ENCODE assay signal across 8 mouse cellular contexts in genomic region chr6:133706712-133707111, GRCm38 (mm10).
A peak's percentile ranks its signal among the peaks of the same experiment; 100 is the strongest.
DNase-seq lines count a peak whose midpoint lies in the region; ATAC-seq and TF ChIP-seq lines count a peak whose summit lies in the region.
"Not testable (repeated sequence)": the region's sequence is repeated elsewhere in the genome, so short reads cannot be mapped to it uniquely, and the experiment has no call there.

No protein-coding gene starts in this region.

- WGBS in forebrain, embryonic 13.5 days, result 1% methylated on average over 8 of the region's 8 CpGs
- 4% methylated on average over 8 of the region's 8 CpGs for WGBS in kidney, postnatal 0 days
- 2% methylated on average over 8 of the region's 8 CpGs for WGBS in limb, embryonic 15.5 days
- WGBS in midbrain, embryonic 12.5 days, result 4% methylated on average over 8 of the region's 8 CpGs
- 2% methylated on average over 8 of the region's 8 CpGs for WGBS in spleen, adult 2 months

- not testable (repeated sequence) for H3K27ac ChIP-seq in bone marrow macrophage, adult 2 months (ENCODE audit: insufficient read depth, low read depth, low read length); forebrain, embryonic 13.5 days; kidney, postnatal 0 days; limb, embryonic 15.5 days; midbrain, embryonic 12.5 days (replicated peaks); spleen, adult 2 months (ENCODE audit: insufficient read depth, low read length)

- peak; percentile 60 for DNase-seq in heart, postnatal 4 days
- DNase-seq in kidney, postnatal 0 days (ENCODE audit: low spot score), result peak; percentile 21
- peak in 1 of 2 experiments; percentile 3 for DNase-seq in spleen, adult 2 months (ENCODE audit: low read depth in 1 of 2, low spot score in 2 of 2)

- peak overlapping the region; percentile 33; the same call in 1 of the 2 replicates for H3K4me2 ChIP-seq in forebrain, embryonic 13.5 days
- H3K4me2 ChIP-seq in kidney, postnatal 0 days (ENCODE audit: low read length), result peak overlapping the region; percentile 23; the same call in 1 of the 2 replicates
- 0 out of 2 replicates have a peak overlapping the region, but pooled peaks have one; percentile 20 for H3K4me2 ChIP-seq in limb, embryonic 15.5 days
- H3K4me2 ChIP-seq in midbrain, embryonic 12.5 days (replicated peaks), result peak overlapping the region; percentile 25

- H3K36me3 ChIP-seq in forebrain, embryonic 13.5 days (ENCODE audit: poor library complexity, severe bottlenecking); kidney, postnatal 0 days (ENCODE audit: insufficient read depth, low read length); limb, embryonic 15.5 days; midbrain, embryonic 12.5 days; spleen, adult 2 months (ENCODE audit: control insufficient read depth, insufficient read depth, low read length): not testable (repeated sequence)

- ATAC-seq in CD4-positive, CD25-positive, alpha-beta regulatory T cell, adult 4 months, result peak; percentile 49
- 0 out of 2 replicates have a peak, but pooled peaks have one; percentile 63 for ATAC-seq in forebrain, embryonic 13.5 days
- not testable (repeated sequence) for ATAC-seq in kidney, postnatal 0 days (replicated peaks; ENCODE audit: low FRiP score, low read depth); limb, embryonic 15.5 days (ENCODE audit: insufficient number of reproducible peaks, low FRiP score, low TSS enrichment, low read depth); midbrain, embryonic 12.5 days (ENCODE audit: low FRiP score, low read depth)

- TF ChIP-seq POLR2A in bone marrow macrophage, adult 2 months (IDR thresholded peaks at IDR 0.05; ENCODE audit: borderline replicate concordance, low read depth, low read length); spleen, adult 2 months (IDR thresholded peaks at IDR 0.05; ENCODE audit: low read depth, low read length): not testable (repeated sequence)

- H3K4me3 ChIP-seq in bone marrow macrophage, adult 2 months (ENCODE audit: insufficient read depth, low read length); forebrain, embryonic 13.5 days; kidney, postnatal 0 days (replicated peaks; ENCODE audit: low read depth, low read length); limb, embryonic 15.5 days; midbrain, embryonic 12.5 days; spleen, adult 2 months (ENCODE audit: extremely low read depth, insufficient read depth, insufficient read length): not testable (repeated sequence)

- not testable (repeated sequence) for H3K27me3 ChIP-seq in forebrain, embryonic 13.5 days; kidney, postnatal 0 days (ENCODE audit: insufficient read depth, low read length); limb, embryonic 15.5 days; midbrain, embryonic 12.5 days; spleen, adult 2 months (ENCODE audit: control insufficient read depth, insufficient read depth, low read length)

- H3K9me3 ChIP-seq in forebrain, embryonic 13.5 days (replicated peaks); kidney, postnatal 0 days (replicated peaks; ENCODE audit: low read length); limb, embryonic 15.5 days; midbrain, embryonic 12.5 days: not testable (repeated sequence)

- not testable (repeated sequence) for H3K9ac ChIP-seq in forebrain, embryonic 13.5 days; kidney, postnatal 0 days (ENCODE audit: low read depth, low read length); limb, embryonic 15.5 days; midbrain, embryonic 12.5 days (replicated peaks)

- peak; percentile 55 for TF ChIP-seq CTCF in bone marrow macrophage, adult 2 months (IDR thresholded peaks at IDR 0.05; ENCODE audit: low read depth, low read length)
- peak; percentile 79 for TF ChIP-seq CTCF in kidney, postnatal 0 days (IDR thresholded peaks at IDR 0.05; ENCODE audit: low read depth)
- TF ChIP-seq CTCF in spleen, adult 2 months (IDR thresholded peaks at IDR 0.05; ENCODE audit: extremely low read depth, insufficient read depth, insufficient read length, insufficient replicate concordance), result 0 out of 2 replicates have a peak, but pooled peaks have one; percentile 6

- not testable (repeated sequence) for H3K4me1 ChIP-seq in bone marrow macrophage, adult 2 months (ENCODE audit: control insufficient read depth, insufficient read depth, low read length); forebrain, embryonic 13.5 days; kidney, postnatal 0 days (replicated peaks; ENCODE audit: insufficient read depth, low read length); limb, embryonic 15.5 days; midbrain, embryonic 12.5 days; spleen, adult 2 months (ENCODE audit: control insufficient read depth, insufficient read depth, insufficient read length)

Comparison
In these comparisons a context has a peak if more than half of its experiments do, and no peak if none do; other contexts are left out.
1. CTCF ChIP-seq: peak in every context shown above with its lines; median percentile 79 in kidney, postnatal 0 days; 55 in bone marrow macrophage, adult 2 months; 6 in spleen, adult 2 months.